Comparison of ENCODE assay signal across 21 mouse cellular contexts in genomic region chr8:13620226-13620920, GRCm38 (mm10). TPM values are rescaled to one million over a fixed set of nuclear protein-coding genes. Genes with fewer than 3 reads are reported as not detected.
DNase-seq lines count a peak whose midpoint lies in the region; ATAC-seq and TF ChIP-seq lines count a peak whose summit lies in the region.
"Had no signal": no experiment of that assay in that cellular context is flagged by ENCODE, and none has a peak within 500 bp of the region (broad histone marks: within the 10 kb centered on the region; RNA-seq: fewer than 3 reads in every experiment).

No protein-coding gene starts in this region.

- WGBS in limb, embryonic 14.5 days: 60% methylated on average over 9 of the region's 9 CpGs
- 89% methylated on average over 9 of the region's 9 CpGs for WGBS in limb, embryonic 10.5 days
- 90% methylated on average over 9 of the region's 9 CpGs for WGBS in forebrain, postnatal 0 days

- no peaks in the 10 kb centered on the region for H3K36me3 ChIP-seq in limb, embryonic 14.5 days (ENCODE audit: control insufficient read depth, insufficient read depth, low read length)
- no peaks in the 10 kb centered on the region for H3K36me3 ChIP-seq in limb, embryonic 10.5 days
- H3K36me3 ChIP-seq in forebrain, postnatal 0 days (ENCODE audit: insufficient read depth): no peaks in the 10 kb centered on the region
- H3K36me3 ChIP-seq: embryonic facial prominence, embryonic 15.5 days; midbrain, embryonic 15.5 days; neural tube, embryonic 13.5 days had no signal

- H3K4me1 ChIP-seq in limb, embryonic 14.5 days (ENCODE audit: control insufficient read depth, insufficient read depth, low read length): peaks cover 28% of the 10 kb centered on the region
- peaks cover 25% of the 10 kb centered on the region for H3K4me1 ChIP-seq in limb, embryonic 10.5 days
- peaks cover 14% of the 10 kb centered on the region for H3K4me1 ChIP-seq in forebrain, postnatal 0 days (ENCODE audit: insufficient read depth)

- H3K27ac ChIP-seq in limb, embryonic 14.5 days (replicated peaks; ENCODE audit: low read depth, low read length): no peak overlapping the region
- H3K27ac ChIP-seq in limb, embryonic 10.5 days: no peak overlapping the region
- no peak overlapping the region for H3K27ac ChIP-seq in forebrain, postnatal 0 days (ENCODE audit: low read depth, low read length)
- H3K27ac ChIP-seq: embryonic facial prominence, embryonic 15.5 days; midbrain, embryonic 15.5 days; neural tube, embryonic 13.5 days had no signal

- TF ChIP-seq POLR2A in limb, embryonic 14.5 days (IDR thresholded peaks at IDR 0.05; ENCODE audit: borderline replicate concordance, extremely low read depth, insufficient read depth, insufficient read length): no peak

- DNase-seq in adrenal gland, postnatal 10 days: peak; percentile 38
- DNase-seq in adrenal gland, postnatal 4 days (ENCODE audit: low spot score in 2 of 2): no peak
- peak; percentile 25 for DNase-seq in limb, embryonic 14.5 days (ENCODE audit: low spot score)
- DNase-seq in limb, embryonic 10.5 days (ENCODE audit: low spot score): no peak
- peak; percentile 24 for DNase-seq in adrenal gland, postnatal 25 days
- DNase-seq in skeletal muscle tissue, adult 2 months (ENCODE audit: low read depth, low spot score): peak; percentile 64
- DNase-seq in right cerebral cortex, postnatal 14 days: no peak
- DNase-seq in forebrain, postnatal 0 days: no peak
- DNase-seq: cerebellum, adult 18-20 months; kidney, adult 9 months; retina, postnatal 1 day; thymus, postnatal 25 days had no signal

- no peak overlapping the region for H3K4me3 ChIP-seq in limb, embryonic 14.5 days (replicated peaks; ENCODE audit: low read length)
- no peak overlapping the region for H3K4me3 ChIP-seq in limb, embryonic 10.5 days
- no peak overlapping the region for H3K4me3 ChIP-seq in forebrain, postnatal 0 days (ENCODE audit: low read depth, low read length)
- H3K4me3 ChIP-seq: embryonic facial prominence, embryonic 15.5 days; midbrain, embryonic 15.5 days; neural tube, embryonic 13.5 days had no signal

- no peak overlapping the region for H3K4me2 ChIP-seq in limb, embryonic 14.5 days (replicated peaks; ENCODE audit: low read depth, low read length, severe bottlenecking)
- no peak overlapping the region for H3K4me2 ChIP-seq in forebrain, postnatal 0 days (ENCODE audit: low read depth)
- H3K4me2 ChIP-seq: embryonic facial prominence, embryonic 15.5 days; liver, embryonic 11.5 days; midbrain, embryonic 15.5 days; neural tube, embryonic 13.5 days had no signal

- TF ChIP-seq CTCF in forebrain, postnatal 0 days (IDR thresholded peaks at IDR 0.05; ENCODE audit: low read depth): no peak

- no peaks in the 10 kb centered on the region for H3K27me3 ChIP-seq in limb, embryonic 14.5 days (ENCODE audit: control insufficient read depth, insufficient read depth, low read length)
- no peaks in the 10 kb centered on the region for H3K27me3 ChIP-seq in limb, embryonic 10.5 days (ENCODE audit: low read depth, poor library complexity, severe bottlenecking)
- no peaks in the 10 kb centered on the region for H3K27me3 ChIP-seq in forebrain, postnatal 0 days (ENCODE audit: insufficient read depth, low read length)
- H3K27me3 ChIP-seq: embryonic facial prominence, embryonic 15.5 days; midbrain, embryonic 15.5 days; neural tube, embryonic 13.5 days had no signal

- no peak for ATAC-seq in limb, embryonic 14.5 days (ENCODE audit: low FRiP score, low read depth)
- no peak for ATAC-seq in forebrain, postnatal 0 days
- ATAC-seq: forebrain, embryonic 14.5 days; midbrain, embryonic 15.5 days had no signal

- H3K9me3 ChIP-seq in limb, embryonic 14.5 days (ENCODE audit: control insufficient read depth, low read length): no peaks in the 10 kb centered on the region
- H3K9me3 ChIP-seq in limb, embryonic 10.5 days (replicated peaks): no peaks in the 10 kb centered on the region
- H3K9me3 ChIP-seq in forebrain, postnatal 0 days (ENCODE audit: low read length): no peaks in the 10 kb centered on the region
- H3K9me3 ChIP-seq: embryonic facial prominence, embryonic 15.5 days; midbrain, embryonic 15.5 days; neural tube, embryonic 13.5 days had no signal

- H3K9ac ChIP-seq in limb, embryonic 14.5 days (ENCODE audit: low read depth, low read length, severe bottlenecking): no peak overlapping the region
- no peak overlapping the region for H3K9ac ChIP-seq in forebrain, postnatal 0 days
- H3K9ac ChIP-seq: embryonic facial prominence, embryonic 15.5 days; midbrain, embryonic 15.5 days; neural tube, embryonic 13.5 days had no signal

RNA-seq across cellular contexts. Expression of gene Rasa3, which starts 57.0 kb away (rescaled TPM):
- total RNA-seq in adrenal gland, postnatal 10 days (2021): 10 to 100 TPM; 32.5 to 39.5 TPM
- total RNA-seq in adrenal gland, postnatal 4 days (2021): 10 to 100 TPM; 46.2 to 47.3 TPM
- 31.6 and 35.4 TPM in 2 replicates for polyA plus RNA-seq in limb, embryonic 14.5 days (2012; rRNA removed)
- 29.2 and 30.8 TPM in 2 replicates for polyA plus RNA-seq in limb, embryonic 14.5 days (2014; fragmentation: Nextera tagmentation; extraction: Ambion mirVana)
- 17.0 and 18.1 TPM in 2 replicates for polyA plus RNA-seq in limb, embryonic 10.5 days (2016; fragmentation: Nextera tagmentation; extraction: Ambion mirVana)
- total RNA-seq in adrenal gland, postnatal 25 days (2021): 39.2 and 63.9 TPM in 2 replicates
- 49.7 and 51.3 TPM in 2 replicates for total RNA-seq in forebrain, postnatal 0 days (2014; rRNA removed)
- polyA plus RNA-seq in forebrain, postnatal 0 days (2015; fragmentation: Nextera tagmentation; extraction: Ambion mirVana): 16.6 and 24.3 TPM in 2 replicates

RNA-seq across cellular contexts. Expression of gene 1700029H14Rik, which starts 58.1 kb away (rescaled TPM):
- not detected for total RNA-seq in adrenal gland, postnatal 10 days (2021)
- total RNA-seq in adrenal gland, postnatal 4 days (2021): under 1 TPM; 0.22 to 0.37 TPM
- not detected in 2 replicates for polyA plus RNA-seq in limb, embryonic 14.5 days (2012; rRNA removed)
- not detected in 2 replicates for polyA plus RNA-seq in limb, embryonic 14.5 days (2014; fragmentation: Nextera tagmentation; extraction: Ambion mirVana)
- not detected in 2 replicates for polyA plus RNA-seq in limb, embryonic 10.5 days (2016; fragmentation: Nextera tagmentation; extraction: Ambion mirVana)
- total RNA-seq in adrenal gland, postnatal 25 days (2021): not detected in 2 replicates
- total RNA-seq in forebrain, postnatal 0 days (2014; rRNA removed): 0.14 and 0.31 TPM in 2 replicates
- not detected in 2 replicates for polyA plus RNA-seq in forebrain, postnatal 0 days (2015; fragmentation: Nextera tagmentation; extraction: Ambion mirVana)
- total RNA-seq: heart, postnatal 14 days; layer of hippocampus, adult 18-20 months; left cerebral cortex, adult 8-10 months had no signal
- polyA plus RNA-seq: brain, embryonic 14.5 days; embryonic facial prominence, embryonic 15.5 days; forebrain, embryonic 14.5 days; liver, embryonic 11.5 days; midbrain, embryonic 15.5 days; neural tube, embryonic 13.5 days had no signal

Comparison
In these comparisons a context has a peak if more than half of its experiments do, and no peak if none do; other contexts are left out.
1. DNase-seq: peak in adrenal gland, postnatal 10 days (single experiment), limb, embryonic 14.5 days (single experiment), adrenal gland, postnatal 25 days (single experiment) and skeletal muscle tissue, adult 2 months (single experiment); none in adrenal gland, postnatal 4 days (0 of 2), limb, embryonic 10.5 days (single experiment), right cerebral cortex, postnatal 14 days (single experiment) and forebrain, postnatal 0 days (single experiment).